Mouse (Mus musculus) limb, embryonic 13.5 days (tissue): Measurements from ENCODE around the gene Tac4. TPM values are rescaled to one million over a fixed set of nuclear protein-coding genes. Genes with fewer than 3 reads are reported as not detected.

Experiments used
- polyA plus RNA-seq: library from polyadenylated mRNA; unstranded; fragments of >200 nt; fragmentation: Nextera tagmentation; extraction: Ambion mirVana; gene quantifications from 2 replicates; pipeline ENCODE4 v1.2.1, GENCODE M21; 2015

Tac4 gene
- polyA plus RNA-seq, 1 experiment from 2014 or later: 0.27 TPM

Other genes starting within 250 kb of the Tac4 start
- gene Pdk2, start 220.2 kb upstream of the Tac4 start, polyA plus RNA-seq: 33.7 and 34.9 TPM in 2 replicates
- 6.4 and 8.9 TPM in 2 replicates for gene Itga3, start 184.7 kb upstream of the Tac4 start, polyA plus RNA-seq
- gene Dlx3, start 141.4 kb upstream of the Tac4 start, polyA plus RNA-seq: 10.2 and 14.2 TPM in 2 replicates
- 2.2 and 2.7 TPM in 2 replicates for gene Dlx4, start 115.3 kb upstream of the Tac4 start, polyA plus RNA-seq
- gene Kat7, start 48.7 kb downstream of the Tac4 start, polyA plus RNA-seq: 68.4 and 71.9 TPM in 2 replicates
- gene Fam117a, start 75.5 kb downstream of the Tac4 start, polyA plus RNA-seq: 15.8 and 16.2 TPM in 2 replicates
- gene Slc35b1, start 123.2 kb downstream of the Tac4 start, polyA plus RNA-seq: 121 and 127 TPM in 2 replicates
- 156 and 168 TPM in 2 replicates for gene Spop, start 152.6 kb downstream of the Tac4 start, polyA plus RNA-seq